In genomic region chr15:84987020-84987815, GRCm38 (mm10) we compare ENCODE assay signal across 8 mouse cellular contexts. TPM values are rescaled to one million over a fixed set of nuclear protein-coding genes. Genes with fewer than 3 reads are reported as not detected.
DNase-seq lines count a peak whose midpoint lies in the region; ATAC-seq and TF ChIP-seq lines count a peak whose summit lies in the region.

No protein-coding gene starts in this region.

- peak overlapping the region; percentile 64 for H3K4me3 ChIP-seq in cerebellum, adult 2 months (replicated peaks; ENCODE audit: insufficient read depth, low read depth, low read length)
- H3K4me3 ChIP-seq in midbrain, embryonic 11.5 days (ENCODE audit: low read depth, low read length): peak overlapping the region; percentile 90

- H3K9me3 ChIP-seq in midbrain, embryonic 11.5 days (ENCODE audit: control insufficient read depth, low read length): no peaks in the 10 kb centered on the region

- ATAC-seq in midbrain, embryonic 11.5 days (ENCODE audit: low FRiP score): peak; percentile 70

- H3K36me3 ChIP-seq in midbrain, embryonic 11.5 days (ENCODE audit: control insufficient read depth, insufficient read depth, low read length): no peaks in the 10 kb centered on the region

- under 1% methylated on average over 46 of the region's 53 CpGs for WGBS in cerebellum, adult 2 months
- under 1% methylated on average over 50 of the region's 53 CpGs for WGBS in midbrain, embryonic 11.5 days

- peak overlapping the region; percentile 93 for H3K9ac ChIP-seq in midbrain, embryonic 11.5 days (ENCODE audit: low read length)

- TF ChIP-seq POLR2A in cerebellum, adult 2 months (IDR thresholded peaks at IDR 0.05; ENCODE audit: borderline replicate concordance, insufficient read depth, low read length): no peak

- H3K27me3 ChIP-seq in cerebellum, adult 2 months (ENCODE audit: control insufficient read depth, insufficient read depth, low read length): no peaks in the 10 kb centered on the region
- H3K27me3 ChIP-seq in midbrain, embryonic 11.5 days (ENCODE audit: control insufficient read depth, insufficient read depth, low read length): no peaks in the 10 kb centered on the region

- DNase-seq in cerebellum, adult 11-12 months: peak; percentile 66
- no peak for DNase-seq in cerebellum, postnatal 4 days (ENCODE audit: low spot score in 2 of 2)
- peak; percentile 72 for DNase-seq in A20 (ENCODE audit: low read depth, low spot score)
- DNase-seq in cerebellum, adult 2 months: peak in 1 of 2 experiments; percentile 65
- peak; percentile 45 for DNase-seq in gastrocnemius, postnatal 25 days
- DNase-seq in kidney, postnatal 25 days: peak; percentile 46 to 71
- DNase-seq in midbrain, embryonic 11.5 days (ENCODE audit: low spot score, missing footprints): peak; percentile 95
- DNase-seq in testis, postnatal 10 days (ENCODE audit: low spot score): peak; percentile 69

- H3K4me1 ChIP-seq in cerebellum, adult 2 months (ENCODE audit: control insufficient read depth, insufficient read depth, low read length): peaks cover 20% of the 10 kb centered on the region
- peaks cover 18% of the 10 kb centered on the region for H3K4me1 ChIP-seq in midbrain, embryonic 11.5 days (ENCODE audit: control insufficient read depth, insufficient read depth, low read length)

- TF ChIP-seq CTCF in cerebellum, adult 2 months (IDR thresholded peaks at IDR 0.05; ENCODE audit: borderline replicate concordance, insufficient read depth, low read depth, low read length): no peak

- peak overlapping the region; percentile 90 for H3K4me2 ChIP-seq in midbrain, embryonic 11.5 days

- H3K27ac ChIP-seq in cerebellum, adult 2 months (ENCODE audit: insufficient read depth, low read length): peak overlapping the region; percentile 18; the same call in 1 of the 2 replicates
- H3K27ac ChIP-seq in midbrain, embryonic 11.5 days (ENCODE audit: low read depth, low read length): peak overlapping the region; percentile 14; the same call in 1 of the 2 replicates

RNA-seq across cellular contexts. Expression of gene 5031439G07Rik, which starts 1.1 kb away (rescaled TPM):
- polyA plus RNA-seq in cerebellum, adult 2 months (2012; rRNA removed): 100 and 116 TPM in 2 replicates
- total RNA-seq in gastrocnemius, postnatal 25 days (2021): 10 to 100 TPM; 38.9 to 56.7 TPM
- polyA plus RNA-seq in midbrain, embryonic 11.5 days (2014; fragmentation: Nextera tagmentation; extraction: Ambion mirVana): 11.7 and 17.2 TPM in 2 replicates

RNA-seq across cellular contexts. Expression of gene Upk3a, which starts 29.7 kb away (rescaled TPM):
- 0.20 and 0.22 TPM in 2 replicates for polyA plus RNA-seq in cerebellum, adult 2 months (2012; rRNA removed)
- not detected for total RNA-seq in gastrocnemius, postnatal 25 days (2021)
- 0.15 TPM in 1 of 2 replicates, not detected in the other for polyA plus RNA-seq in midbrain, embryonic 11.5 days (2014; fragmentation: Nextera tagmentation; extraction: Ambion mirVana)

RNA-seq across cellular contexts. Expression of gene Fam118a, which starts 41.5 kb away (rescaled TPM):
- 17.1 and 17.4 TPM in 2 replicates for polyA plus RNA-seq in cerebellum, adult 2 months (2012; rRNA removed)
- total RNA-seq in gastrocnemius, postnatal 25 days (2021): 1 to 10 TPM; 3.9 to 4.1 TPM
- 30.1 and 32.1 TPM in 2 replicates for polyA plus RNA-seq in midbrain, embryonic 11.5 days (2014; fragmentation: Nextera tagmentation; extraction: Ambion mirVana)

Comparison
In these comparisons a context has a peak if more than half of its experiments do, and no peak if none do; other contexts are left out.
1. DNase-seq: peak in cerebellum, adult 11-12 months (single experiment), A20 (single experiment), gastrocnemius, postnatal 25 days (single experiment), kidney, postnatal 25 days (2 of 2), midbrain, embryonic 11.5 days (single experiment) and testis, postnatal 10 days (single experiment); none in cerebellum, postnatal 4 days (0 of 2).